7 mouse cellular contexts compared by ENCODE assay signal in genomic region chr14:21853456-21854109, GRCm38 (mm10). TPM values are rescaled to one million over a fixed set of nuclear protein-coding genes. Genes with fewer than 3 reads are reported as not detected.
DNase-seq lines count a peak whose midpoint lies in the region; ATAC-seq and TF ChIP-seq lines count a peak whose summit lies in the region.

No protein-coding gene starts in this region.

- WGBS in hindbrain, postnatal 0 days = 7% methylated on average over 17 of the region's 17 CpGs
- 10% methylated on average over 17 of the region's 17 CpGs for WGBS in midbrain, embryonic 10.5 days

- H3K4me2 ChIP-seq in hindbrain, postnatal 0 days (ENCODE audit: low read depth, low read length) = peak overlapping the region; percentile 53

- peak; percentile 60 for DNase-seq in adipocyte (ENCODE audit: low spot score)
- peak; percentile 86 to 89 for DNase-seq in cerebellum, postnatal 10 days
- peak; percentile 67 for DNase-seq in frontal cortex, postnatal 25 days (ENCODE audit: low spot score in 2 of 2)
- DNase-seq in hindbrain, postnatal 0 days (ENCODE audit: low spot score) = peak; percentile 93
- peak; percentile 88 for DNase-seq in left cerebral cortex, postnatal 4 days
- DNase-seq in midbrain, embryonic 10.5 days (ENCODE audit: low spot score) = peak; percentile 86
- DNase-seq in right cerebral cortex, postnatal 25 days = peak; percentile 60

- H3K9me3 ChIP-seq in hindbrain, postnatal 0 days (ENCODE audit: low read length) = no peaks in the 10 kb centered on the region
- H3K9me3 ChIP-seq in midbrain, embryonic 10.5 days (replicated peaks) = no peaks in the 10 kb centered on the region

- ATAC-seq in hindbrain, postnatal 0 days = peak; percentile 69

- no peaks in the 10 kb centered on the region for H3K27me3 ChIP-seq in hindbrain, postnatal 0 days (ENCODE audit: insufficient read depth, low read length)
- H3K27me3 ChIP-seq in midbrain, embryonic 10.5 days (ENCODE audit: low read depth, poor library complexity, severe bottlenecking) = 0 out of 2 replicates have a peak, but pooled peaks cover 5% of the 10 kb centered on the region

- H3K27ac ChIP-seq in hindbrain, postnatal 0 days = peak overlapping the region; percentile 60; the same call in 1 of the 2 replicates
- H3K27ac ChIP-seq in midbrain, embryonic 10.5 days (replicated peaks) = peak overlapping the region; percentile 84

- H3K36me3 ChIP-seq in hindbrain, postnatal 0 days (ENCODE audit: insufficient read depth, low read length) = no peaks in the 10 kb centered on the region
- H3K36me3 ChIP-seq in midbrain, embryonic 10.5 days = no peaks in the 10 kb centered on the region

- intact Hi-C loops in left cerebral cortex, postnatal 4 days (cut with DNase I) = no loop called here

- H3K9ac ChIP-seq in hindbrain, postnatal 0 days (replicated peaks; ENCODE audit: low read length) = no peak overlapping the region

- H3K4me1 ChIP-seq in hindbrain, postnatal 0 days (ENCODE audit: insufficient read depth, low read length) = peaks cover 7% of the 10 kb centered on the region
- peaks cover 30% of the 10 kb centered on the region for H3K4me1 ChIP-seq in midbrain, embryonic 10.5 days

- H3K4me3 ChIP-seq in hindbrain, postnatal 0 days (ENCODE audit: low read length) = peak overlapping the region; percentile 18
- H3K4me3 ChIP-seq in midbrain, embryonic 10.5 days = peak overlapping the region; percentile 46

- TF ChIP-seq CTCF in hindbrain, postnatal 0 days (IDR thresholded peaks at IDR 0.05; ENCODE audit: low read depth) = peak; percentile 84

RNA-seq across cellular contexts. Expression of gene Comtd1, which starts 4.8 kb away (rescaled TPM):
- 37.1 and 47.9 TPM in 2 replicates for total RNA-seq in hindbrain, postnatal 0 days (2014; rRNA removed)
- 62.2 and 62.8 TPM in 2 replicates for polyA plus RNA-seq in hindbrain, postnatal 0 days (2015; fragmentation: Nextera tagmentation; extraction: Ambion mirVana)
- 10 to 100 TPM; 41.5 to 52.5 TPM for total RNA-seq in left cerebral cortex, postnatal 4 days (2021)
- polyA plus RNA-seq in midbrain, embryonic 10.5 days (2016; fragmentation: Nextera tagmentation; extraction: Ambion mirVana) = 13.9 and 16.4 TPM in 2 replicates

RNA-seq across cellular contexts. Expression of gene Vdac2, which starts 28.5 kb away (rescaled TPM):
- 197 and 223 TPM in 2 replicates for total RNA-seq in hindbrain, postnatal 0 days (2014; rRNA removed)
- 323 and 328 TPM in 2 replicates for polyA plus RNA-seq in hindbrain, postnatal 0 days (2015; fragmentation: Nextera tagmentation; extraction: Ambion mirVana)
- total RNA-seq in left cerebral cortex, postnatal 4 days (2021) = 100 to 1,000 TPM; 182 to 185 TPM
- 287 and 301 TPM in 2 replicates for polyA plus RNA-seq in midbrain, embryonic 10.5 days (2016; fragmentation: Nextera tagmentation; extraction: Ambion mirVana)

Comparison
In these comparisons a context has a peak if more than half of its experiments do, and no peak if none do; other contexts are left out.
1. Peak in every context shown above with its lines: DNase-seq, ATAC-seq, H3K4me3 ChIP-seq and H3K27ac ChIP-seq.